Mouse (Mus musculus) heart, embryonic 10.5 days (tissue): ENCODE data around the gene Jakmip3. TPM values are rescaled to one million over a fixed set of nuclear protein-coding genes. Genes with fewer than 3 reads are reported as not detected.
A peak's percentile ranks its signal among the peaks of the same experiment; 100 is the strongest.

Source experiments
- DNase-seq: peaks from one replicate; pipeline ENCODE4 v3.0.0-alpha.2; 2017; ENCODE audit warnings: low spot score
- H3K27ac ChIP-seq: fragments of 300-500 bp; sonication (generic); 2 replicates; pipeline ENCODE4 v1.5.1; 2016; ENCODE audit warnings: mild to moderate bottlenecking
- H3K27me3 ChIP-seq: fragments of 300-500 bp; sonication (generic); 2 replicates; pipeline ENCODE4 v1.6.1; 2016; ENCODE audit warnings: mild to moderate bottlenecking; ENCODE audit not compliant: poor library complexity, insufficient read depth, severe bottlenecking
- H3K36me3 ChIP-seq: fragments of 300-500 bp; sonication (generic); 2 replicates; pipeline ENCODE4 v1.6.1; 2016; ENCODE audit warnings: mild to moderate bottlenecking, moderate library complexity
- H3K4me1 ChIP-seq: fragments of 300-500 bp; sonication (generic); 2 replicates; pipeline ENCODE4 v1.6.1; 2016; ENCODE audit warnings: mild to moderate bottlenecking
- H3K4me3 ChIP-seq: fragments of 300-500 bp; sonication (generic); 2 replicates; pipeline ENCODE4 v1.5.1; 2016; ENCODE audit warnings: mild to moderate bottlenecking, moderate library complexity
- H3K9me3 ChIP-seq: fragments of 300-500 bp; sonication (generic); 2 replicates; pipeline ENCODE4 v1.6.1; 2016; ENCODE audit warnings: mild to moderate bottlenecking, moderate library complexity
- WGBS: fragments of 180-500 bp; shearing (Covaris S2); methylation state at CpG from one replicate; pipeline ENCODE4 v1.1.7; 2016; 5-methylcytosine and 5-hydroxymethylcytosine counted together
- polyA plus RNA-seq: library from polyadenylated mRNA; unstranded; fragments of >200 nt; fragmentation: Nextera tagmentation; extraction: Ambion mirVana; gene quantifications from 2 replicates; pipeline ENCODE4 v1.2.1, GENCODE M21; 2016

Gene Jakmip3
- polyA plus RNA-seq, 1 experiment from 2014 or later: 0.09 TPM

- DNase-seq: peak; percentile 88
- Histone ChIP-seq H3K4me1 (peaks cover 9% of the 10 kb centered on the region; the same call in 1 of the 2 replicates), H3K27me3 (no peaks in the 10 kb centered on the region), H3K27ac (peak overlapping the region; percentile 89), H3K36me3 (no peaks in the 10 kb centered on the region), H3K9me3 (no peaks in the 10 kb centered on the region), H3K4me3 (peak overlapping the region; percentile 59)
- WGBS: 1% methylated on average over 26 of the region's 26 CpGs
These were observed 21.2 kb upstream of the Jakmip3 start for GRCm38 (mm10) chr7:138919156-138919944.

GRCm38 (mm10) chr7:138921611-138922010, 18.9 kb upstream of the Jakmip3 start:
- Histone ChIP-seq H3K9me3 (no peaks in the 10 kb centered on the region), H3K4me1 (peaks cover 9% of the 10 kb centered on the region; the same call in 1 of the 2 replicates), H3K36me3 (no peaks in the 10 kb centered on the region), H3K4me3 (no peak overlapping the region), H3K27ac (no peak overlapping the region), H3K27me3 (0 out of 2 replicates have a peak, but pooled peaks cover 5% of the 10 kb centered on the region)
- WGBS: 88% methylated on average over 8 of the region's 8 CpGs
- no peak for DNase-seq

DNA sequence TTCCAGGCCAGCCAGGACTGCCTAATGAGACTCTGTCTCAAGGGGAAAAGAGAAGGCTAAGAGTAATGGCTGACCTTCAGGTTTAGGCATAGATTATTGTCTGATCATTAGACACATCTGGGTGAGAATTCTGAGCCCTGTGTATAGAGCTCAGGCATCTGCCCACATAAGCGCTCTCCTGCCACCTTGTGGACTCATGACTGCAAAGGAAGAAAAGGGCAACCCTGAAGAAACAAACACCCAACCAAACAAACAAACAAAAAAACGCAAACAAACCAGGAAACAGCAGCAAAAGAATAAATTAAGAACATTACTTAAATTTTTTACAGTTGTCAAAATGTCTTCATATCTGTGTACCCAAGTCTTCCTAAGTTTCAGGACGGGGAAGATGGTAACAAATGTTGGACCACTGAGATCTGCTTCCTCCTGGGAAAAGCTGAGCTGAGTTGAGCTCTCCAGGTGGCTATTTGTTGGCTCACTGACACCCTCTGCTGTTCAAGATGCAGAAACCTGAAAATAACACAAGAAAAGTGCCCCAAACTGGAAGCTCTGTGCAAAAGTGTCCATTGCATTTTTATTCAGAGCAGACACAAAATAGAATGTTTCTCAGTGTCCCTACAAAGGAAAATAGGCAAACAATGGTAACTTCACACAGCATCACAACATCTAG, 16.6 kb upstream of the Jakmip3 start:
- Histone ChIP-seq H3K36me3 (no peaks in the 10 kb centered on the region), H3K27me3 (0 out of 2 replicates have a peak, but pooled peaks cover 5% of the 10 kb centered on the region), H3K27ac (no peak overlapping the region), H3K9me3 (no peaks in the 10 kb centered on the region), H3K4me3 (no peak overlapping the region), H3K4me1 (peaks cover 8% of the 10 kb centered on the region; the same call in 1 of the 2 replicates)
- DNase-seq: no peak
- WGBS: 6% methylated on average over 3 of the region's 3 CpGs

DNA sequence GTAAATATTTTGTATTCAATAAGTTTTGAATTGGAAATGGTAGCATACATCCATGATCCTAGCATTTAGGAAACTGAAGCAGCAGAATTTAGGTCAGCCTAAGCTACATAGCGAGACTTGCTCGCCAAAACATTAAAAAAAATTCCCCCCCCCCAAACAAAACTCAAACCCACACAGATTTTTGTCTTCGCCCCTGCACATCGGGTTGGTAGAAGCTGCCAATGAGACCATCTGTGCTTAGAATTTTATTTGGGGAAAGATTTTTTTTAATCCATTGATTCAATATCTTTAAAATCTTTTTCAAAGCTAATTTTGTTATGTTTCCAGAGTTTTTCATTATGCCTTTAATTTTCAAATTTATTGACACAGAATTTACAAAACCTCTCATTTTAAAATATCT, 12.1 kb upstream of the Jakmip3 start:
- no peak for DNase-seq
- no peak overlapping the region for H3K27ac ChIP-seq
- no peaks in the 10 kb centered on the region for H3K36me3 ChIP-seq
- WGBS: 89% methylated on average over 4 of the region's 4 CpGs
- H3K4me1 ChIP-seq: no peaks in the 10 kb centered on the region
- no peaks in the 10 kb centered on the region for H3K9me3 ChIP-seq
- 0 out of 2 replicates have a peak, but pooled peaks cover 5% of the 10 kb centered on the region for H3K27me3 ChIP-seq
- H3K4me3 ChIP-seq: no peak overlapping the region

GRCm38 (mm10) chr7:138934523-138934922, 6.0 kb upstream of the Jakmip3 start:
- no peak overlapping the region for H3K4me3 ChIP-seq
- DNase-seq: no peak
- WGBS: 86% methylated on average over 3 of the region's 3 CpGs
- H3K36me3 ChIP-seq: no peaks in the 10 kb centered on the region
- H3K27me3 ChIP-seq: peaks cover 21% of the 10 kb centered on the region
- no peaks in the 10 kb centered on the region for H3K4me1 ChIP-seq
- H3K27ac ChIP-seq: no peak overlapping the region
- 0 out of 2 replicates have a peak, but pooled peaks cover 2% of the 10 kb centered on the region for H3K9me3 ChIP-seq

DNA sequence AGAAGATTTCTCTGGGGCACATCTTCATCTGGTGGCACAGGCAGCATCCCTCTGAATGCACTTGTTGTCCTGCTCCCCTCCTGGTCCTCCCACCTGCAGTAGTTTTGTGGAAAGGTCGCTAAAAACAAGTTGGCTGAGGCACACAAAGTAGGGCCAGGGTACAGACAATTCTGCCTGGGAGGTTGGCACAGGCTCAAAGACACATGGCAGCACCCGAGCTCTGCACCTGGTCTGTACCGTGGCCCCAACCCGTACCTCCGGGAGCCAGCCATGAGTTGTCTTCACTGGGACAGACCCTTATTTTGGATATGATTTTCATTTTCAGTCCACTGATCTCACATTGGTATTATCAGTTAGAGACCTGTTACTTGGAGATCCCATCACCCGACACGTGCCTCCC, 1.5 kb upstream of the Jakmip3 start:
- Histone ChIP-seq H3K36me3 (no peaks in the 10 kb centered on the region), H3K27ac (no peak overlapping the region), H3K4me3 (no peak overlapping the region), H3K9me3 (0 out of 2 replicates have a peak, but pooled peaks cover 2% of the 10 kb centered on the region), H3K27me3 (peaks cover 66% of the 10 kb centered on the region), H3K4me1 (peaks cover 14% of the 10 kb centered on the region)
- 73% methylated on average over 7 of the region's 7 CpGs for WGBS
- no peak for DNase-seq

DNA sequence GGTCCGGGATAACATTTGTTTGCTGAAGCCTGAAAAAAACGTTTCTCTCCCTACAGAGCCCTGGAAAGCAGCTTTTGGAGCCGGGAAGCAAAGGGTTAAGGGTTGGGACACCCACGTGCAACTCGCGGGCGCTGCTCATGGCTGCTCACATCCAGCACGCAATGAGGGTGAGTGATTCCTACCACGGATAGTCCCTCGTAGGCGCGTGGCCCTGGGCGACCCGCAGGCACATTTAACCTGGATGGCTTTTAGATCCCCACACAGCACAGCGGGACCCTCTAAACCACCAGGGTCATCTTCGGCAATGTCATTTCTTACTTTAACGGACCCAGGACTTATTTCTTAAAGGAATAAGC, 296 bp upstream of the Jakmip3 start:
- H3K27ac ChIP-seq: no peak overlapping the region
- 2% methylated on average over 17 of the region's 17 CpGs for WGBS
- H3K9me3 ChIP-seq: 0 out of 2 replicates have a peak, but pooled peaks cover 2% of the 10 kb centered on the region
- H3K4me3 ChIP-seq: peak overlapping the region; percentile 61
- no peaks in the 10 kb centered on the region for H3K36me3 ChIP-seq
- H3K27me3 ChIP-seq: peaks cover 76% of the 10 kb centered on the region
- peaks cover 14% of the 10 kb centered on the region for H3K4me1 ChIP-seq
- no peak for DNase-seq

DNA sequence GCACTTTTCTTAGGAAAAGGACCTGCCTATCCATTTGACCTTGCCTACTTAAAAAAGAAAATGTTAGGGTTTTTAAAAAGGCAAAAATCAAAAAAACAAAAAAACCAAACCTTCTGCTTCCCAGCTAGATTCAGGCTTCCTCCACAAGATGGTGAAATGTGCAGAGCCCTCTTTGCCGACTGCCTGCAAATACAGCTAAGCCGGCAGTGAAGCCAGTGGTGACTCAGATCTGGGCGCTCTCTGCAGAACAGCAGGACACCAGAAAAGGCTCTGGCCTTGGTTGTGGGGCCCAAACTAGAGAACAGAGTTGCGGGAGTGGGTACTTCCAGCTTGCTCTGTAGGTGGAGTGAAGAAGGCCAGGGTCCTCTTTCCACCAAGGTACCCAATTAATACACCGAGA, 1.0 kb downstream of the Jakmip3 start:
- Histone ChIP-seq H3K27ac (no peak overlapping the region), H3K9me3 (no peaks in the 10 kb centered on the region), H3K4me3 (peak overlapping the region; percentile 61), H3K4me1 (peaks cover 14% of the 10 kb centered on the region), H3K36me3 (no peaks in the 10 kb centered on the region), H3K27me3 (peaks cover 76% of the 10 kb centered on the region)
- 33% methylated on average over 5 of the region's 5 CpGs for WGBS
- no peak for DNase-seq

DNA sequence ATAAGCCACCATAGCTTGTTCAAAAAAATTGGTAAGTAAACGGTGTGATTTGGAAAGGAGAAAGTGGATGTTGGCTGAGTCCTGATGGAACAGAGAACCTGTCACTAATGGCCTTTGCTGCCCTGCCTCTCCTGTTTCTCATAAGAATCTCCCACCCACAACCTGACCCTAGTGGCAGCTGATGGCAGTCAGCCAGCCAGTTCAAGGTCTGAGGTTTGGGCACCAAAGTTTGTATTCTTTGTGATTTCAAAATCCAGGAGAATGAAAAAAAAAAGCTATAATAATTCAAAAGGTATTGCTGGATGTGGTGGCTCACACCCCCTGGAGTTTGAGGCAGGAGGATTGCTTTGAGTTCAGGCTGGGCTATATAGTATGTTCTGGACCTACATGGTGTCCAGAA, 1.8 kb downstream of the Jakmip3 start:
- WGBS: 83% methylated on average over 1 of the region's 1 CpGs
- H3K27me3 ChIP-seq: peaks cover 73% of the 10 kb centered on the region

GRCm38 (mm10) chr7:138945668-138946067, 5.1 kb downstream of the Jakmip3 start:
- Histone ChIP-seq H3K4me1 (peaks cover 7% of the 10 kb centered on the region), H3K27me3 (peaks cover 43% of the 10 kb centered on the region), H3K9me3 (no peaks in the 10 kb centered on the region), H3K36me3 (no peaks in the 10 kb centered on the region), H3K27ac (no peak overlapping the region), H3K4me3 (no peak overlapping the region)
- DNase-seq: no peak
- WGBS: 35% methylated on average over 3 of the region's 3 CpGs

More for the DNA sequence above, 1.8 kb downstream of the Jakmip3 start:
- DNase-seq: no peak
- Histone ChIP-seq H3K36me3 (no peaks in the 10 kb centered on the region), H3K27ac (no peak overlapping the region), H3K9me3 (no peaks in the 10 kb centered on the region), H3K4me1 (peaks cover 14% of the 10 kb centered on the region), H3K4me3 (no peak overlapping the region)

GRCm38 (mm10) chr7:138947741-138948140, 7.2 kb downstream of the Jakmip3 start:
- H3K36me3 ChIP-seq: no peaks in the 10 kb centered on the region
- H3K4me3 ChIP-seq: no peak overlapping the region
- no peak overlapping the region for H3K27ac ChIP-seq
- no peaks in the 10 kb centered on the region for H3K4me1 ChIP-seq
- H3K9me3 ChIP-seq: no peaks in the 10 kb centered on the region
- peaks cover 23% of the 10 kb centered on the region for H3K27me3 ChIP-seq
- WGBS: 81% methylated on average over 8 of the region's 8 CpGs
- DNase-seq: no peak

DNA sequence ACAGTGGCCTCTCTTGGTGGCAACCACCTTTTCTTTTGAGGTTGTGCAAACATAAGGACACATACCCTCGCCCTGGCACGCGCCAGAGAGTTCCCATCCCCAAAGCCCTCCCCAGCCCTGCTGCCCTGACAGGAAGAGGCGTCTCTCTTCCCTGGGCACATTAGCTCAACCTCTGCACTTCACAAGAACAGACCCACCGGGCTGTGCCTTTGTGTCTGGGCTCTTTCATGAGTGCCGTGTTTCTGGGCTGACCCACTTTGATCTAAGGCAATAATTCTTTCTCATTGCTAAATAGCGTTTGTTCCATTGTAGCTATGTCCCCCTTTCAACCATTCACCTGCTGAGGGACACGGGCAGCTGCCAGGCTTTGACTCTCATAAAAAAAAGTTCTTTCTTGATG, 7.8 kb downstream of the Jakmip3 start:
- Histone ChIP-seq H3K27ac (no peak overlapping the region), H3K36me3 (no peaks in the 10 kb centered on the region), H3K27me3 (peaks cover 17% of the 10 kb centered on the region), H3K4me3 (no peak overlapping the region), H3K4me1 (no peaks in the 10 kb centered on the region), H3K9me3 (no peaks in the 10 kb centered on the region)
- no peak for DNase-seq
- 71% methylated on average over 8 of the region's 8 CpGs for WGBS

DNA sequence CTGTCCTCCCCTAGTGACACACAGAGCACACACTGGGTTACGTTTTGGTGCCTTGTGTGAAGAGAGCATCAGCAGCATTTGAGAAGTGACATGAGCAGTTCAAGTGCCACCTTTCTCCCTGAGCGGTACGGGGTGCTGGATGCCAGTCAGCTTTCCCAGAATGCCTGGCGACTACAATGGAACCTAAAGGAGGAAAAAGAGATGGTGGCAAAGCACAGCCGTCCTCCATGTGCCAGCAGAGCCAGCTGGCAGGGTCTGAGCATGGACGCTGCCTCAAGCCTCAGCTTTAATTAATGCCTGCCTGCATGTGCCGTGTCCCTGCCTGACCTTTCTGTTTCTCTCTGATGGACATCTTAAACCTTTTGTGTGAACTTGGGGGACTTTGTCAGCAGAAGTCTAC, 15.3 kb downstream of the Jakmip3 start:
- no peak overlapping the region for H3K4me3 ChIP-seq
- H3K9me3 ChIP-seq: no peaks in the 10 kb centered on the region
- WGBS: 80% methylated on average over 7 of the region's 7 CpGs
- no peaks in the 10 kb centered on the region for H3K4me1 ChIP-seq
- no peaks in the 10 kb centered on the region for H3K36me3 ChIP-seq
- no peak for DNase-seq
- no peaks in the 10 kb centered on the region for H3K27me3 ChIP-seq
- H3K27ac ChIP-seq: no peak overlapping the region
